Mouse (Mus musculus): ENCODE measurements around the gene H2-T3.
"Not testable (repeated sequence)": the region's sequence is repeated elsewhere in the genome, so short reads cannot be mapped to it uniquely, and the experiment has no call there.

DNA sequence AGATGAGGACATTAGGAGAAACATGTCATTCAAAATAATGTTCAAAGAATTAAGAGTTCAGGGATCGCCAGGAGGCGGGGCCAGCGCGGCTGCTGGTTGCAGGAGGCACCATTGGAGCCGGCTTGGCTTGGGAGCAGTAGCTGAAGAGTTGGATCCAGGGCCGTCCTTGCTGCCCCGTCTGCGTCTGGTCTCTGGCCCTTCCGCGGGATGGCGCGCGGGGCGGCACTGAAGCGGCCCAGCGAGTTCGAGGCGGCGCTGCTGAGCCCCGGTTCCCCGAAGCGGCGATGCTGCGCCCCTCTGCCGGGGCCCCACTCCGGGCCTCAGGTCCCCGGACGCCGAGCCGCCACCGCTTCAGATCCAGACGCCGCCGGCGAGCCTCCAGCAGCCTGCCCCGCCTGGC lies 32.3 kb downstream of the H2-T3 start:
- TF ChIP-seq CTCF (IDR thresholded peaks at IDR 0.05; ENCODE audit: low read depth), result peak; percentile 19
- not testable (repeated sequence) for TF ChIP-seq EP300 (optimal IDR thresholded peaks at IDR 0.05)

Data from stomach, postnatal 0 days (tissue).